Mouse (Mus musculus) myocyte (in vitro differentiated cells): ENCODE measurements at regions not wholly inside any gene's neighbourhood (a gene's known extent, or its start where the extent isn't known, plus 50 kb on each side); places are given as distances from the start of the nearest gene placed in this dataset.

Experiments used
- E2F4 ChIP-seq: IDR thresholded peaks from one replicate; pipeline ENCODE4 v1.6.1; 2011; ENCODE audit warnings: mild to moderate bottlenecking, control low read depth, moderate library complexity; ENCODE audit not compliant: insufficient read depth
- MAX ChIP-seq: IDR thresholded peaks from one replicate; pipeline ENCODE4 v1.6.1; 2011; ENCODE audit warnings: low read depth, mild to moderate bottlenecking, control low read depth
- MYOG ChIP-seq, 3 experiments: IDR thresholded peaks; one replicate each; pipeline ENCODE4 v1.6.1; 2011; ENCODE audit warnings: control low read depth in 2 of 3, low read depth in 2 of 3, mild to moderate bottlenecking in 2 of 3; ENCODE audit not compliant: insufficient read length in 2 of 3, control insufficient read depth in 1 of 3, insufficient read depth in 1 of 3
- POLR2A ChIP-seq: IDR thresholded peaks from one replicate; pipeline ENCODE4 v1.6.1; 2011; ENCODE audit warnings: low read depth, mild to moderate bottlenecking, control low read depth, moderate library complexity; ENCODE audit not compliant: insufficient read length
- REST ChIP-seq: IDR thresholded peaks from one replicate; pipeline ENCODE4 v1.6.1; 2011; ENCODE audit warnings: mild to moderate bottlenecking, control low read depth, moderate library complexity; ENCODE audit not compliant: insufficient read depth, insufficient read length
- SRF ChIP-seq: IDR thresholded peaks from one replicate; pipeline ENCODE4 v1.6.1; 2011; ENCODE audit warnings: low read depth; ENCODE audit not compliant: control insufficient read depth, insufficient read length
- TCF3 ChIP-seq: IDR thresholded peaks from one replicate; pipeline ENCODE4 v1.6.1; 2011; ENCODE audit warnings: low read depth, control low read depth; ENCODE audit not compliant: insufficient read length

GRCm38 (mm10) chr8:87209295-87209694 is 263.1 kb downstream of the Cbln1 start:
- TF ChIP-seq POLR2A (no peak), E2F4 (no peak), REST (no peak), SRF (no peak), MAX (no peak), MYOG (IDR thresholded peaks at IDR 0.05; ENCODE audit: control insufficient read depth in 1 of 3, insufficient read depth in 1 of 3, insufficient read length in 2 of 3, low read depth in 2 of 3) (no peak), TCF3 (no peak)
